Mouse (Mus musculus) hindbrain, embryonic 13.5 days (tissue): ENCODE measurements around the gene Rac2. TPM values are rescaled to one million over a fixed set of nuclear protein-coding genes. Genes with fewer than 3 reads are reported as not detected.

Source experiments
- ATAC-seq: fragments of 200-750 bp; cut with Nextera tagmentation; 2 replicates; pipeline ENCODE4 v1.8.0; 2017; ENCODE audit warnings: moderate TSS enrichment; ENCODE audit not compliant: low FRiP score
- H3K27ac ChIP-seq: fragments of 300-500 bp; sonication (generic); 2 replicates; pipeline ENCODE4 v1.5.1; 2015; ENCODE audit warnings: inconsistent platforms, mild to moderate bottlenecking, moderate library complexity
- H3K27me3 ChIP-seq: fragments of 300-500 bp; sonication (generic); 2 replicates; pipeline ENCODE4 v1.6.1; 2015; ENCODE audit warnings: mild to moderate bottlenecking, inconsistent platforms
- H3K36me3 ChIP-seq: fragments of 300-500 bp; sonication (generic); 2 replicates; pipeline ENCODE4 v1.6.1; 2015; ENCODE audit warnings: mild to moderate bottlenecking, inconsistent platforms
- H3K4me1 ChIP-seq: fragments of 300-500 bp; sonication (generic); replicated peaks from 2 replicates; pipeline ENCODE4 v1.6.1; 2015; ENCODE audit warnings: inconsistent platforms
- H3K4me2 ChIP-seq: fragments of 300-500 bp; sonication (generic); 2 replicates; pipeline ENCODE4 v1.6.1; 2015; ENCODE audit warnings: inconsistent platforms, mild to moderate bottlenecking, moderate library complexity
- H3K4me3 ChIP-seq: fragments of 300-500 bp; sonication (generic); 2 replicates; pipeline ENCODE4 v1.5.1; 2015; ENCODE audit warnings: mild to moderate bottlenecking, inconsistent platforms
- H3K9ac ChIP-seq: fragments of 300-500 bp; sonication (generic); 2 replicates; pipeline ENCODE4 v1.6.1; 2015; ENCODE audit warnings: mild to moderate bottlenecking, inconsistent platforms
- H3K9me3 ChIP-seq: fragments of 300-500 bp; sonication (generic); 2 replicates; pipeline ENCODE4 v1.6.1; 2016; ENCODE audit warnings: inconsistent platforms
- WGBS: fragments of 180-500 bp; shearing (Covaris S2); methylation state at CpG from one replicate; pipeline ENCODE4 v1.1.7; 2015; 5-methylcytosine and 5-hydroxymethylcytosine counted together
- polyA plus RNA-seq: library from polyadenylated mRNA; unstranded; fragments of >200 nt; fragmentation: Nextera tagmentation; extraction: Ambion mirVana; gene quantifications from 2 replicates; pipeline ENCODE4 v1.2.1, GENCODE M21; 2015

Rac2 gene
- polyA plus RNA-seq, 1 experiment from 2014 or later, result 8.8 TPM

DNA sequence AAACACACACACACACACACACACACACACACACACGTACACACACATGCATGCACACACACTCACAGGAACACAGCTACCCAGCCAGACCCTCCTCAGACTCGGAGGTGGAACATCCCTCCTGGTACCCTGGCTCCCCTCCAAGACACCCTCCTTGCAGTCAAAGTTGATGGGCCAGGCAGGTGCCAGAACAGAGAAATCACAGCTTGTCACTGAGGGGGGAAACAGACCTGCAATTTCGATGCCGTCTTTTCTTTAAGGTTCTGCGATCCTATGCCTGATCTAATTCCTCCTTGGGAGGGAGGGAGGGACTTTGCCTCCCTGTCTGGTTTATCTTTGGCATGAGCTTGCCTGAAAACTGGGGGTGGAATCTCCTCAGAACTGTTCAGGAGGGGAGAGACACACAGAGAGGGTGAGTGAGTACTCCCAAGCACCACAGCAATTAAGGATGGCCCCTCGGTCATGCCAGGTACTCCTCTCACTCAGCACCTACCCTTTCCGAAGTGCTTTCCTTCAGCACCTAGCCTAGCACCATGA lies 29.7 kb downstream of the Rac2 start:
- Histone ChIP-seq H3K27me3 (0 out of 2 replicates have a peak, but pooled peaks cover 20% of the 10 kb centered on the region), H3K9me3 (no peaks in the 10 kb centered on the region), H3K27ac (0 out of 2 replicates have a peak overlapping the region, but pooled peaks have one; percentile 1), H3K36me3 (no peaks in the 10 kb centered on the region), H3K4me2 (no peak overlapping the region), H3K4me1 (peaks cover 31% of the 10 kb centered on the region), H3K4me3 (no peak overlapping the region), H3K9ac (no peak overlapping the region)
- 79% methylated on average over 7 of the region's 7 CpGs for WGBS
- no peak for ATAC-seq

DNA sequence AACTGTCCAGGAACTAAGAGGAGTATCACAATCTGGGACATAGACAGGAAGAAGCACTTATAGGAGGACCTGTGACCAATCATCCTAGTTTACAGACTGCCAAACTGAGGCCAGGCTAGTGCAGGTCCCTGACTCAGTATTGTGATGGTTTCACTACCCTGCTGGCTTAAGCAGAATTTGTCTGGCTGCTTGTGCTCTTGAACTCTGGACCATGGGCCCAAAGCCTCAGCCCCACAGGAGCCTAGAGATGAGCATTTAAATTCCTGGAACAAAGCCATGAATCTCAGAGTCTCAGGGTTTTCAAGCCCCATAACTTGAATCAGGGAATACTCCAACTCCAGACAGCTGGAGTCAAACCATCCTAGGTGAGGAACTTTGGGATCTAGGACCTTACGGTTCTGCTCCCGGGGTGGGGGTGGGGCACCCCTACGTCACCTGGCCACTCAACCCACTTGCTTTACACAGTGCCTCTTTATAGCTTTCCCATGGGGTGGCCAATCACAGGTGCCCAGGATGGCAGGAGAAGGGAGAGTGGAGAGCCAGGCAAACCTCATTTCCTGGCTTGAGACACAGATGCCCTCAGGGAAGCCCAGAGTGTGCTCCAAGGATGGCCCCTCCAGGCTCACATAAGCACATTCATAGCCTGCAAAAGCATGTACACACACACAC lies 30.4 kb downstream of the Rac2 start:
- Histone ChIP-seq H3K9ac (no peak overlapping the region), H3K4me3 (no peak overlapping the region), H3K27me3 (0 out of 2 replicates have a peak, but pooled peaks cover 20% of the 10 kb centered on the region), H3K4me2 (no peak overlapping the region), H3K4me1 (peaks cover 31% of the 10 kb centered on the region), H3K27ac (0 out of 2 replicates have a peak overlapping the region, but pooled peaks have one; percentile 1), H3K9me3 (no peaks in the 10 kb centered on the region), H3K36me3 (no peaks in the 10 kb centered on the region)
- 91% methylated on average over 3 of the region's 3 CpGs for WGBS
- ATAC-seq, result no peak

DNA sequence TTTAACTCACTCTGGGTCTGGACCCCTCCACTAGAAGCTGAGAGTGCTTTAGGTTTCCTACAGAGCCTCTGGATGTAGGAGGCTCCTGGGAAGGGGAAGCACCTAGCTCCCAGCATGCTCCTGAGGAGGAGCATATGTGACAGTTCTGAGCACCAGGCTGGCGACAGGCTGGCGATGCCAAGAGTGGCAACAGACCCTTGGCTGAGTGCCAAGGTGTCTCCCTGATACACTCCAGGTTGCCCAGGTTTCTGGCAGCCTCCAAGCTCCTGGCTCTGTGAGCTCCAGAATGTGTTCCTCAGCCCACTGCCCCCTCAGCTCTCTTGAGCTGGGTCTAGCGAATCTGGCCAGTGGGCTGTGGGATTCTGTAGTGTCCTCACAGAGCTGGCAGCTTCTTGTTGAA lies 31.0 kb downstream of the Rac2 start:
- ATAC-seq, result no peak
- Histone ChIP-seq H3K4me3 (no peak overlapping the region), H3K9me3 (no peaks in the 10 kb centered on the region), H3K27me3 (0 out of 2 replicates have a peak, but pooled peaks cover 20% of the 10 kb centered on the region), H3K36me3 (no peaks in the 10 kb centered on the region), H3K4me2 (no peak overlapping the region), H3K9ac (no peak overlapping the region), H3K4me1 (peaks cover 31% of the 10 kb centered on the region), H3K27ac (0 out of 2 replicates have a peak overlapping the region, but pooled peaks have one; percentile 13)
- 64% methylated on average over 3 of the region's 3 CpGs for WGBS

DNA sequence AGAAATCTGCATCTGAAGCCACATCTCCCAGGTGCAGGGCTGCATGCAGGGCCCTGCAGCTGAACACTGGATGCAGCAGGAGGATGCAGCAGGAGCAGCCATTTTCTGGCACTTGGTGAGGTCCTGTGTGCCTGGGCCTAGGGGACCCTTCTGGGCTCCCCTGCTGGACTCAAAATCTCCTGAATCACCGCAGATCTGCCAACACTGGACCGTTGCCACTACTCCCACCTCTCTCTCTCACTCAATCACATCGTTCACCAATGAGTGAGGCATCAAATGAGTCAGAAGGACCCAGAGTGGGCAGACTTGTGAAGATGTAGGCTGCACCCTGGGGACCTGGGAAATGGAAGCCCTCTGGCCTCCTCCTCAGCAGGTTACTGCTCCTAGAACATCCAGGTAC lies 31.5 kb downstream of the Rac2 start:
- no peak overlapping the region for H3K4me3 ChIP-seq
- no peak for ATAC-seq
- H3K9me3 ChIP-seq, result no peaks in the 10 kb centered on the region
- no peaks in the 10 kb centered on the region for H3K36me3 ChIP-seq
- peaks cover 33% of the 10 kb centered on the region for H3K4me1 ChIP-seq
- peak overlapping the region; percentile 25; the same call in 1 of the 2 replicates for H3K9ac ChIP-seq
- no peak overlapping the region for H3K4me2 ChIP-seq
- H3K27me3 ChIP-seq, result 0 out of 2 replicates have a peak, but pooled peaks cover 20% of the 10 kb centered on the region
- no peak overlapping the region for H3K27ac ChIP-seq
- WGBS, result 81% methylated on average over 3 of the region's 3 CpGs

DNA sequence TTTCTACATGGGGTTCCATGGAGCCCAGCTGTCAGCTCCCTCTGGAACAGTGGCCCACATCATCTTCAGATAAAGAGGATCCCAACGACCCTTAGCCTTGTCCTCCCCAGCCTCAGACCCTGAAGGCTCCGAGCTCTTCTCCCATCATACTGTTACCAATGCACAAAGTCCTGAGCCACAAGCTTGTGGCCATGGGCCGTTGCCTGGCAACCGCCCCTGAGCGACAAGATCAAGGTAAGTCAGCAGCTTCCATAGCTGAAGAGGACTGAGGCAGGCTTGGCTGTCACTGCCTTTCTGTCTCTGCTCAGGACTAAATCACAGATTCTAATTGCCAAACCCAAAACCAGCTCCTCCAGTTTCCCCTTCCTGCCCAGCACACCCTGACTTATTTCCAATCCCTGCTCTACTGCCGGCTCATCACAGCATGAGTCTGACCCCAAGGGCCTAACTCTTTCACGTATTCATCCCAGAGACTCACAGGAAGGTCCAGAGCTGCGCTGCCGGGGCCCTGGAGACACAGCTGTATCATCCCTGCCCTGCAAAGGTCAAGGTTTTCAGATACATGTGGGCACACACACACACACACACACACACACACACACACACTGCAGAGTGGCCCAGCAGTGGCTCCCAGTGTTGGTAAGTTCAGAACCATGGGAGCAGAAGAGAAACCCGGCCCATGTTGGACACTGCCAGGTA lies 36.7 kb downstream of the Rac2 start:
- Histone ChIP-seq H3K27ac (no peak overlapping the region), H3K4me2 (no peak overlapping the region)
- 44% methylated on average over 10 of the region's 10 CpGs for WGBS

DNA sequence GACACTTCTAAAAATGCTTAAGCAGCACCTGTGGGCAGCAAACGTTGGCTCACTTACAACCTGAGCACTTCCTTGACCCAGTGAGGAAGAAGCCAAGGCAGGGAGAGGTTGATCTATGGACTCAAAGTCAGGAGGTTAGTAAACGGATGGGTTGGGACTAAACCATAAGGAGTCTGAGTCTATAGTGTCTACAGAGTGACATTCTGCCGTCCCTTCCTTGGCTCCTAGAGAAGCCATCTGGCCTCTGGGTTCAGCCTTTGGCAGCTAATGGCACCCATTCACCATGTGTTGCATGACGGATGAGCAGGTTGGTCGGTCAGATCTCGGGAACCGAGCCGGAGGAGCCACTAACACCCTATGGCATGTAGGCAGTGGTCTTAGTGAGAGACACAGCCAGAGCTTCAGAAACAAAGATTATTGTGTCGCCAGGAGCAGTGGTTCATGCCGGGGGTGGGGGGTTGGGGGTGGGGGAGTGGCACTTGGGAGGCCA lies 39.2 kb downstream of the Rac2 start:
- Histone ChIP-seq H3K36me3 (no peaks in the 10 kb centered on the region), H3K4me3 (no peak overlapping the region), H3K4me1 (peaks cover 40% of the 10 kb centered on the region), H3K9ac (peak overlapping the region; percentile 49), H3K27me3 (peaks cover 10% of the 10 kb centered on the region), H3K9me3 (no peaks in the 10 kb centered on the region), H3K4me2 (no peak overlapping the region), H3K27ac (no peak overlapping the region)
- WGBS, result 78% methylated on average over 10 of the region's 10 CpGs
- no peak for ATAC-seq

More for the DNA sequence above, 36.7 kb downstream of the Rac2 start:
- Histone ChIP-seq H3K9ac (peak overlapping the region; percentile 19; the same call in 1 of the 2 replicates), H3K9me3 (no peaks in the 10 kb centered on the region), H3K4me1 (peaks cover 20% of the 10 kb centered on the region), H3K4me3 (no peak overlapping the region), H3K27me3 (peaks cover 12% of the 10 kb centered on the region), H3K36me3 (no peaks in the 10 kb centered on the region)
- no peak for ATAC-seq

DNA sequence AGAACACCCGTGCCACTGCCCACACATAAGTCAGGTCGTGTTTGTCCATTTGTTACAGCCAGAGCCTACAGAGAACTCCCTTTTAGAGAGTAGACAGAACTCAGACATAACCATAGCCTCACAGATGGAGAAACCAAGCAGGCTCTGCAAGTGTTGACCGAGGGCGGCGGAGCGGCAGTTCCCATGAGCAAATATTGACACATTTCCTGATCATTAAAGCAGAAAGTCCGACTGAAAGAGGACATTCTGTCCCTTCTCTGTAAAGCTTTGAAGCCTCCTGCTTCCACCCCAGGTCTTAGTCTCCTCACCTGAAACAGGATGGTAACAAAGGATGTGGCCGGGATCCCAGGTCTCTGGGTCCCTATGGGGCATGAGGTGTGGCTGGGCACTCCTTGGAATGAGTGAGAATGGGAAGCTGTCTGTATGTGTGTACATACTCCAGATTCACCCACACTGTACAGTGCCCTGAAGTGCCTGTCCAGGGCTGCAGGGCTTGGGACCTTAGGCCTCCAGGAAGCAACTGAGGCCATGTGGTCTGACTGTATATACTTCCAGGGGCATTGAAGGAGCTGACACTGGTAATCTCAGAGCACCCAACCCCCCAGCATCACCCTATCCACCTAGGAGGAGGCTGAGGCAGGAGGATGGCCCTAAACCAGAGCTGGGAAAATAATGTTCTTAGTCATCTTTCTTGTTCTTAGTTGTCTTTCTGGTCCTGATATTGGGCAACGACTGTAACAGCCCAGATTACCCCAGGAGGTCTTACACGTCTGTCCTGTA lies 39.8 kb downstream of the Rac2 start:
- H3K4me1 ChIP-seq, result peaks cover 40% of the 10 kb centered on the region
- H3K4me3 ChIP-seq, result no peak overlapping the region
- peak overlapping the region; percentile 43 for H3K9ac ChIP-seq
- ATAC-seq, result no peak; the same call in 1 of the 2 replicates
- H3K9me3 ChIP-seq, result no peaks in the 10 kb centered on the region
- H3K27ac ChIP-seq, result no peak overlapping the region
- WGBS, result 74% methylated on average over 10 of the region's 10 CpGs
- peaks cover 7% of the 10 kb centered on the region for H3K27me3 ChIP-seq
- H3K36me3 ChIP-seq, result no peaks in the 10 kb centered on the region
- no peak overlapping the region for H3K4me2 ChIP-seq

DNA sequence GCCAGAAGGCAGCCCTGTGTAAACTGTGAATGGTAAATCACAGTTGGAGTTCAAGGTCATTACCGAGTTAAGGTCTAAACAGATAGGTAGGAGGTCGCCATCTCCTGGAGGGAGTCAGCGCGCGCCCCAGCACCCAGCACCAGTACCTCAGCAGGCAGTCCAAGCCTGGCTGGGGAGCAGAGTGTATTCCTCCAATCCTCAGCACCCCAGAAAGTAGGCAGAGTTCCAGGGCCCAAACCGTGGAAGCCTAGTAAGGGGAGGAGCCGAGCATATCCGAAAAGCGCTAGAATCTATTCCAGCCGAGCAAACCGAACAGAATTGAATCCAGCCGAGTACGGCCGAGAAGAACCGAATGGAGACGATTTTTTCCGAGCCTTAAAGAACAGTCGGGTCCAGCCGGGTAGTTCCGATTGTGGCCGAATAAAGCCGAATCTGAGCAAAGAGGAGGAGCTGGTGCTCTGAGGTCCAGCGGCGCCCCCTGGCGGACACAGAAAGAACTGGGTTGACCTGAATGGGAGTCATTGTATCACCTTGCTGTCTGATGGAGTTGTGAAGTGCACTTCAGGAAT lies 40.6 kb downstream of the Rac2 start:
- WGBS, result under 1% methylated on average over 25 of the region's 25 CpGs
- H3K27me3 ChIP-seq, result peaks cover 7% of the 10 kb centered on the region
- H3K4me3 ChIP-seq, result peak overlapping the region; percentile 30
- no peaks in the 10 kb centered on the region for H3K9me3 ChIP-seq
- H3K27ac ChIP-seq, result peak overlapping the region; percentile 85
- peak overlapping the region; percentile 68 for H3K9ac ChIP-seq
- no peaks in the 10 kb centered on the region for H3K36me3 ChIP-seq
- ATAC-seq, result peak; percentile 88
- H3K4me1 ChIP-seq, result peaks cover 40% of the 10 kb centered on the region
- peak overlapping the region; percentile 54 for H3K4me2 ChIP-seq

DNA sequence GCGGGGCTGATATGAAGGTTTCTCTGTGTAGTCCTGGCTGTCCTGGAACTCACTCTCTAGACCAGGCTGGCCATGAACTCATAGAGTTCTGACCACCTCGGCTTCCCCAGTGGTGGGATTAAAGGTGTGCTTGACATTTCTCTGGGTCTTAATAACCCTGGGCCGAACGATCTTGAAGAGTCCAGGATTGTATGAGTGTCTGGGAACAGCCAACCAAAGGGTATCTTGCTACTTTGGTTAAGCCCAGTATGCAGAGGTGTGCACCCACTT lies 41.2 kb downstream of the Rac2 start:
- Histone ChIP-seq H3K36me3 (no peaks in the 10 kb centered on the region), H3K27me3 (peaks cover 7% of the 10 kb centered on the region), H3K27ac (peak overlapping the region; percentile 85), H3K9ac (peak overlapping the region; percentile 68; the same call in 1 of the 2 replicates), H3K4me3 (no peak overlapping the region; the same call in 1 of the 2 replicates), H3K9me3 (no peaks in the 10 kb centered on the region), H3K4me1 (peaks cover 40% of the 10 kb centered on the region), H3K4me2 (peak overlapping the region; percentile 54)
- ATAC-seq, result 0 out of 2 replicates have a peak, but pooled peaks have one; percentile 0
- 72% methylated on average over 4 of the region's 4 CpGs for WGBS

DNA sequence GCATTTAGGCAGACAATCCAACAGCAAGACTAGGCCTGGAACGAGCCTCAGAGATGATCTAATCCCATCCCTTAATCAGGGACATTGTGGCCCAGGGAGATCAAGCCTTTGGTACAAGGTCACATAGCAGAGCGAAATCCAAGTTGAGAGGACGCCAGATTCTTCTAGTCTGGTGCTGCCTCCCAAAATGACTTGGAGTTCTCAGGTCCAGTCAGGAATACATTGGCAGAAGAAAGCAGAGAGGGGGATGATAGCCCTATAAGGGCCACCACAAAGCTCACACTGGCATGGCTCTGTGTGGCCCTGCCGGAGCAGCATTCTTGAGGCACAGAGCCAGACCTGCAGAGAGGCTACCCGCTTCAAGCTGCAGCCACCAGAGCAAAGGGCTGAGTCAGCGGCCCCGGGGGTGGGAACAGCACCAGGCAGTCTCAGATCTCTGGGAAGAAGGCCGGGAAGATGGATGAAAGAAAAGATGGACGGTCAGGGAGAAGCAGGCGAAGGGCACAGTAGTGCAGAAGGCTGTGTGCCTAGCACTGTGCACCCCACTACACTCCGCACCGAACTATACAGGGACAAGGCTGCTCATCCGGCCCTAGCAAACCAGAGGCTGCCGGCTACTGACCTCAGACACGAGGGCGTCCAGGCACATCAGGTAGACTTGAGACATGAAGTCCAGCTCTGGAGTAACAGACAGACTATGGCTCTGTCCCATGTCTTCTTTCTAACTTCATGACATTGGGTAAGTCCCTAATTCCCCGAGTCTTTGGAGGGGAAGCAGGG lies 41.7 kb downstream of the Rac2 start, which contains the start of gene C1qtnf6:
C1qtnf6 (minus strand) TSS at position 746 of the 780 bp plus-strand sequence.
- H3K27ac ChIP-seq, result peak within 1 kb of the TSS; percentile 85
- no peak for ATAC-seq
- H3K4me3 ChIP-seq, result peak within 1 kb of the TSS; percentile 30
- H3K36me3 ChIP-seq, result no peaks in the 10 kb centered on the region
- H3K4me1 ChIP-seq, result peaks cover 36% of the 10 kb centered on the region
- 72% methylated on average over 17 of the region's 17 CpGs for WGBS
- H3K9me3 ChIP-seq, result no peaks in the 10 kb centered on the region
- peaks cover 7% of the 10 kb centered on the region for H3K27me3 ChIP-seq
- peak within 1 kb of the TSS; percentile 54 for H3K4me2 ChIP-seq
- peak within 1 kb of the TSS; percentile 68 for H3K9ac ChIP-seq

DNA sequence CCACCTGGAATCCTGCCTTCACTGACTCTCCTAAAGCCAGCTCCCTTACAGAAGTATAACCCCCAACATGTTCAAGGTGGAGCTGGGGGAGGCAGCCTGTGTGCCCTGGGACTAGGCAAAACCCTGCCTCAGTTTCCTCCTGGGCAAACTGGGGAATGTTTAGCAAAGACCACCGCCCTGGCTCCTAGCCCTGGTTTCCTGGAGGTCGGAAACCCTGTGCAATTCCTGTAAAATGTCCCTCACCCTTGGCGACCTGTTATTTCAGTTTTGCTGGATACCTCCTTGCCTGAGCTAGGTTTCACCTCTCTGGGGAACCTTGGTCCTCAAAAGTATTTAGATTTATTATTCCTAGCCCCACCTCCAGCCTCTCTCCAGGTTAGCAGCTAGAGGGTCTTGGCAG lies 42.4 kb downstream of the Rac2 start:
- no peak for ATAC-seq
- peak overlapping the region; percentile 65 for H3K9ac ChIP-seq
- no peak overlapping the region for H3K4me3 ChIP-seq
- 82% methylated on average over 3 of the region's 3 CpGs for WGBS
- H3K4me2 ChIP-seq, result no peak overlapping the region
- H3K27ac ChIP-seq, result no peak overlapping the region
- H3K9me3 ChIP-seq, result no peaks in the 10 kb centered on the region
- peaks cover 7% of the 10 kb centered on the region for H3K27me3 ChIP-seq
- no peaks in the 10 kb centered on the region for H3K36me3 ChIP-seq
- peaks cover 30% of the 10 kb centered on the region for H3K4me1 ChIP-seq
